Mouse (Mus musculus): ENCODE results near the gene Mael.

- no peak for TF ChIP-seq CTCF (IDR thresholded peaks at IDR 0.05; ENCODE audit: borderline replicate concordance, insufficient read depth, low read depth, low read length)
- TF ChIP-seq POLR2A (IDR thresholded peaks at IDR 0.05; ENCODE audit: borderline replicate concordance, insufficient read depth, low read length) = no peak
Observed at GRCm38 (mm10) chr1:166284390-166284789, 45.8 kb upstream of the Mael start.

All from cerebellum, adult 2 months (tissue).